Mouse (Mus musculus): Measurements from ENCODE around the gene Snx29. TPM values are rescaled to one million over a fixed set of nuclear protein-coding genes. Genes with fewer than 3 reads are reported as not detected.

Gene Snx29
- polyA plus RNA-seq, 1 experiment from 2014 or later: 14.3 TPM

DNA sequence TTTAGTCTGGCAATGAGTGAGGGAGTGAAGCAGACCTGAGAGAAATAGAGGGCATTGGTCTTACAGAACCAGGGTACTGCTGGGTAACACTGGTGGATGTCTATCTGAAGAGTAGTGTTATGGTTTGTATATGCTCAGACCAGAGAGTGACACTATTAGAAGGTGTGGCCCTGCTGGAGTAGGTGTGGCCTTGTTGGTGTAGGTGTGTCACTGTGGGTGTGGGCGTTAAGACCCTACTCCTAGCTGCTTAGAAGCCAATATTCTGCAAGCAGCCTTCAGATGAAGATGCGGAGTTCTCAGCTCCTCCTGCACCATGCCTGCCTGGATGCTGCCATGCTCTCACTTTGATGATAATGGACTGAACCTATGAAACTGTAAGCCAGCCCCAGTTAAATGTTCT is 303.9 kb downstream of the Snx29 start:
- H3K27me3 ChIP-seq (ENCODE audit: control insufficient read depth, insufficient read depth, low read length): no peaks in the 10 kb centered on the region
- no peak overlapping the region for H3K9ac ChIP-seq
- DNase-seq (ENCODE audit: low spot score) (no peak), ATAC-seq (ENCODE audit: low FRiP score) (no peak)
- no peak overlapping the region for H3K4me2 ChIP-seq (replicated peaks)
- 90% methylated on average over 2 of the region's 2 CpGs for WGBS
- H3K4me3 ChIP-seq (replicated peaks; ENCODE audit: low read length): no peak overlapping the region
- H3K27ac ChIP-seq: 0 out of 2 replicates have a peak overlapping the region, but pooled peaks have one; percentile 3
- H3K36me3 ChIP-seq (replicated peaks; ENCODE audit: control insufficient read depth, insufficient read depth): no peaks in the 10 kb centered on the region
- H3K4me1 ChIP-seq (replicated peaks; ENCODE audit: control insufficient read depth, insufficient read depth, low read length): no peaks in the 10 kb centered on the region
- H3K9me3 ChIP-seq (ENCODE audit: control insufficient read depth, low read length): no peaks in the 10 kb centered on the region

DNA sequence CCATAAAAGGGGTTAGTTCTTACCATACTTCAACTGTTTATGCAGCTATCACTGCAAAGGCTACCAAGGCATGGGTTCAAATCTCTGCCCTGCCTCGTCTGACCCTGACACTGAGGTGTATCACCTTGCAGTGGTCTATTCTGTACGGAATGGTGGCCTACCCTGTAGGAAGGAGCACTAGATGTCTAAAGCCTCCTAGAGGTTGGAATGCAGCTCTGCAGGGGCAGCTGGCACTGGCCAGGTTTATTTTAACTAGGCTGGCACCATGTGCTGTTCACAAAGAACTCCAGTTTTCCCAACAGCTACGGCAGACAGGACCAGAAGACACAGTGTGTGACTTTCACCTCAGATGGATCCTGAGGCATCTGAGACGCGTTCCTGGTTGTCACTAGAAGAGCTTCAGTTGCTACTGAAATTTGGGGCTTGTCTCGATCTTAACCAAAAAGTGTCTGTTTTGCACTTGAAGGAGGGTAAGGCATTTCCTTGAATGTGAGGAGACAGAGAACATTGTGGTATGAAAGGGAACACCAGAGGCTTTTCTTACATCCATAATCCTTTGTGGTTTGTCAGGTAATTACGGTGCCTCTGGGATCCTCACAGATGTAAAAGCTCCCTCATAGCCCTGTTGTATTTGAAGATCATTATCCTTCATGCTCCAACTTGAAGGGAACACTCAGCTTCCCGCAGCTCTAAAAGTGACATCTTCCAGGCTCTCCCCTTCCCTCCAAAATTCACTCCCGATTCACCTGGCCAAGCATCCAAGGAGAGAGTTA is 305.3 kb downstream of the Snx29 start:
- WGBS: 88% methylated on average over 9 of the region's 9 CpGs
- Histone ChIP-seq H3K4me3 (replicated peaks; ENCODE audit: low read length) (no peak overlapping the region), H3K4me2 (replicated peaks) (no peak overlapping the region)

DNA sequence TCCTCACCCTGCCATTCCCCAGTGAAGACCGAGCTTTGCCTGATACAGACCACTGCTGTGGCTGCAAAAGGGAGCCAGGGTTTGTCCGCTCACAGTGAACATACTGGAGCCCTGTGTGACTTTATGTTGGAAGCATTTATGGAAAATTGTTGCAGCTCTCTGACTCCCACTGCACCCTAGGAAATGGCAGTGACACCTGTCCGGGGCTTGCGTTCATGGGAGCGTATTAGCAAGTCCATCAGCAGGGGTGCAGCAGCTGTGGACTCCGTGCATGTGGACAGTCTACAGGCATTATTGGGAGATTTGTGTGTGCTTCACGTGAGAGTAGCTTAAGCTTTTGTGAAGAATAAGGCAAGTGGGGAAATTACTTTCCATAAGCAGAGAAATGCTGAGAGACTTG is 307.0 kb downstream of the Snx29 start:
- Histone ChIP-seq H3K4me3 (replicated peaks; ENCODE audit: low read length) (no peak overlapping the region), H3K4me1 (replicated peaks; ENCODE audit: control insufficient read depth, insufficient read depth, low read length) (no peaks in the 10 kb centered on the region), H3K27ac (no peak overlapping the region), H3K9ac (no peak overlapping the region), H3K4me2 (replicated peaks) (no peak overlapping the region), H3K9me3 (ENCODE audit: control insufficient read depth, low read length) (no peaks in the 10 kb centered on the region), H3K36me3 (replicated peaks; ENCODE audit: control insufficient read depth, insufficient read depth) (no peaks in the 10 kb centered on the region), H3K27me3 (ENCODE audit: control insufficient read depth, insufficient read depth, low read length) (no peaks in the 10 kb centered on the region)
- ATAC-seq (ENCODE audit: low FRiP score) (no peak), DNase-seq (ENCODE audit: low spot score) (no peak)
- WGBS: 87% methylated on average over 7 of the region's 7 CpGs

More for the DNA sequence above, 305.3 kb downstream of the Snx29 start:
- Histone ChIP-seq H3K27me3 (ENCODE audit: control insufficient read depth, insufficient read depth, low read length) (no peaks in the 10 kb centered on the region), H3K36me3 (replicated peaks; ENCODE audit: control insufficient read depth, insufficient read depth) (no peaks in the 10 kb centered on the region), H3K9me3 (ENCODE audit: control insufficient read depth, low read length) (no peaks in the 10 kb centered on the region), H3K4me1 (replicated peaks; ENCODE audit: control insufficient read depth, insufficient read depth, low read length) (no peaks in the 10 kb centered on the region), H3K27ac (no peak overlapping the region), H3K9ac (no peak overlapping the region)
- DNase-seq (ENCODE audit: low spot score) (no peak), ATAC-seq (ENCODE audit: low FRiP score) (no peak)

DNA sequence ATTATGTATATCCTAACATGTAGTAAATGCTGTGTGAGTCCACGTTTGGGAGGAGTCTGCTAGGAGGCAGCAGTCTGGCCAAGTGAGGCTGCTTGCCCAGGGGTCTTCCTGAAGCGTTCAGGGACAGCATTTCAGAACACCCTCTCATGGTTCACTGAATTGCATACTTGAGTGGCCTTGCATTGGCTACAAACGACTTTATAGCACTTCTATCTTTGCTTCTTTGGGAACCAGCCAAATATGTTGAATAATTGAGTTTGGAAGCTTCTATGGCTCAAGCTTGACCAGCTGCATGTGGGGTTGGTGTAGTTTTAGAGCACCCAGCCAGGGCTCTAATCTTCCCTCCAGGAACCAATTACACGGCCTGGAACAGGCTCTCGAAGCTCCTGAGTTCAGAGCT is 307.8 kb downstream of the Snx29 start:
- WGBS: 56% methylated on average over 5 of the region's 5 CpGs
- Histone ChIP-seq H3K4me1 (replicated peaks; ENCODE audit: control insufficient read depth, insufficient read depth, low read length) (no peaks in the 10 kb centered on the region), H3K4me2 (replicated peaks) (no peak overlapping the region), H3K9me3 (ENCODE audit: control insufficient read depth, low read length) (no peaks in the 10 kb centered on the region), H3K27ac (no peak overlapping the region), H3K36me3 (replicated peaks; ENCODE audit: control insufficient read depth, insufficient read depth) (no peaks in the 10 kb centered on the region), H3K27me3 (ENCODE audit: control insufficient read depth, insufficient read depth, low read length) (no peaks in the 10 kb centered on the region), H3K9ac (no peak overlapping the region), H3K4me3 (replicated peaks; ENCODE audit: low read length) (no peak overlapping the region)
- DNase-seq (ENCODE audit: low spot score) (no peak), ATAC-seq (ENCODE audit: low FRiP score) (no peak)

DNA sequence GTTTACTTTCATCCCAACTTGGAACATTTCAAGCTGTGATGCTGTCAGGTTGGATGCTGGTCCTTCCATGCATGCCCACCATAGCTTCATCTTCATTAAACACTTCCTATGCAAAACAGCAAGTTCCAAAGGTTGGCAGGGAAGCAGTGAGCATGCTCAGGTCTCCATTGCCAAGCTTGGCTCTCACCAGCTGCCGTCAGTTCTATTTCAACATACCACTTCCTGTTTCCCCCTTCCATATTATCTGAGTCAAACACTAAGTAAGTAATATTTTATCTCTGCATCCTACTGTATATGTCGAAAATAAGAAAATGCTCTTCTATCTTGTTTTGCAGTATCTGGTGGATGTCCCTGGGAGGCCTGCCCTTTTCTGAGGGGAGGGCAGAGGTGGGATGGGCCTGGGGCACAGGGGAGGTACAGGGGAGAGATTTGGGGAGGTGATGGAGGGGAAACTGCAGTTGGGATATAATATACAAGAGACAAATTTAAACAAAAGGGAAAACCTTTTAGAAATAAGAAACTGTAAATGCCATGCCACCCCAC is 309.6 kb downstream of the Snx29 start:
- WGBS: 91% methylated on average over 2 of the region's 2 CpGs
- DNase-seq (ENCODE audit: low spot score): no peak

DNA sequence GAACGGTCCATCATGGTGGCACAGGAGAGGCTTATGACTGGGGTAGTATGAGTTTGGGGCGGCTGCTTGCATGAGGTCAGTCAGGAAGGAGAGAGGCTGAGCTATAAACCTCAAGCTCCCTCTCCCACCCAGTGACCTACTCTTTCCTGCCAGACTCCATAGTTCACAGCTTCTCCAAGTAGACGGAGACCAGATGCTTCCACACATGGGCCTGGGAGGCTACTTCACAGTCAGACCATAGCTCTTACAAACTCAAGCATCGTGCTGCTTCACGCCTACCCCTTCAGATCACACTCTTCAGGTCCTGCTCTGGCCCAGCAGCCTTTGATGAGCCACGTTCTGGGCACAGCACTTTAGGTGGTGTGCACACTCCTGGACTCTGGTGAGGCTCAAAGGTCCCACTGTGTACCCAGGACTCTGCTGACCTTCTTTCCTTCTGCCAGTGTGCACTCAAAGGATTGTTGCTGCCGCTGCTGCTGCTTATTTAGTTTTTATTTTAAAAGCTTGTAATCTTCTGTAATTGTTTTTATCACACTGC is 313.6 kb downstream of the Snx29 start:
- H3K4me1 ChIP-seq (replicated peaks; ENCODE audit: control insufficient read depth, insufficient read depth, low read length): peaks cover 12% of the 10 kb centered on the region; the same call in 1 of the 2 replicates
- DNase-seq (ENCODE audit: low spot score) (no peak), ATAC-seq (ENCODE audit: low FRiP score) (no peak)
- no peak overlapping the region for H3K27ac ChIP-seq
- no peaks in the 10 kb centered on the region for H3K9me3 ChIP-seq (ENCODE audit: control insufficient read depth, low read length)
- no peak overlapping the region for H3K9ac ChIP-seq
- H3K36me3 ChIP-seq (replicated peaks; ENCODE audit: control insufficient read depth, insufficient read depth): no peaks in the 10 kb centered on the region
- no peaks in the 10 kb centered on the region for H3K27me3 ChIP-seq (ENCODE audit: control insufficient read depth, insufficient read depth, low read length)
- H3K4me2 ChIP-seq (replicated peaks): no peak overlapping the region
- no peak overlapping the region for H3K4me3 ChIP-seq (replicated peaks; ENCODE audit: low read length)
- WGBS: 79% methylated on average over 7 of the region's 7 CpGs

More for the DNA sequence above, 309.6 kb downstream of the Snx29 start:
- Histone ChIP-seq H3K27me3 (ENCODE audit: control insufficient read depth, insufficient read depth, low read length) (no peaks in the 10 kb centered on the region), H3K4me1 (replicated peaks; ENCODE audit: control insufficient read depth, insufficient read depth, low read length) (peaks cover 11% of the 10 kb centered on the region; the same call in 1 of the 2 replicates), H3K4me3 (replicated peaks; ENCODE audit: low read length) (no peak overlapping the region), H3K4me2 (replicated peaks) (no peak overlapping the region), H3K27ac (no peak overlapping the region), H3K36me3 (replicated peaks; ENCODE audit: control insufficient read depth, insufficient read depth) (no peaks in the 10 kb centered on the region), H3K9ac (no peak overlapping the region), H3K9me3 (ENCODE audit: control insufficient read depth, low read length) (no peaks in the 10 kb centered on the region)
- ATAC-seq (ENCODE audit: low FRiP score): no peak

DNA sequence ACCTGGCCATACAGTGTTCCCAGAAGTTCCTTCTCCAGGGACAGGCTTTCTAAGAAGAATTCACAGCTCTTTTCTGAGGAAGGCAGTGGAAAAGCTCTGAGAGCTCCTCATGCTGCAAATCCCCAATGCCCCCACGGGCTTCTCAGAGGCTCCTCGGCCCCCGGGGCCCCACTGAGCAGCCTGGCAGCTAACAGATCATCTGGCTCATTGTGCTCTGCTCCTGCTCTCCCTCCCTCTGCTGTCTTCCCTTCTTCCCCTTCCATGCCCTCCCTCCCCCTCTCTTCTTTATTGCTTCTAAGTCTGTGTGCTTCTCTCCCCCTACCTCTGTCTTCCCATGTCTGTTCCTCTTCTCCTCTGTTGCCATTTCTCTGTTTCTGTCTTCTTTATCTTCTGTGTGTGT is 314.2 kb downstream of the Snx29 start:
- Histone ChIP-seq H3K4me2 (replicated peaks) (no peak overlapping the region), H3K9me3 (ENCODE audit: control insufficient read depth, low read length) (no peaks in the 10 kb centered on the region), H3K36me3 (replicated peaks; ENCODE audit: control insufficient read depth, insufficient read depth) (no peaks in the 10 kb centered on the region), H3K27ac (peak overlapping the region; percentile 23; the same call in 1 of the 2 replicates), H3K27me3 (ENCODE audit: control insufficient read depth, insufficient read depth, low read length) (no peaks in the 10 kb centered on the region), H3K4me3 (replicated peaks; ENCODE audit: low read length) (no peak overlapping the region), H3K4me1 (replicated peaks; ENCODE audit: control insufficient read depth, insufficient read depth, low read length) (peaks cover 12% of the 10 kb centered on the region; the same call in 1 of the 2 replicates), H3K9ac (no peak overlapping the region)
- ATAC-seq (ENCODE audit: low FRiP score) (peak; percentile 64; the same call in 1 of the 2 replicates), DNase-seq (ENCODE audit: low spot score) (no peak)
- WGBS: 0% methylated on average over 3 of the region's 3 CpGs

DNA sequence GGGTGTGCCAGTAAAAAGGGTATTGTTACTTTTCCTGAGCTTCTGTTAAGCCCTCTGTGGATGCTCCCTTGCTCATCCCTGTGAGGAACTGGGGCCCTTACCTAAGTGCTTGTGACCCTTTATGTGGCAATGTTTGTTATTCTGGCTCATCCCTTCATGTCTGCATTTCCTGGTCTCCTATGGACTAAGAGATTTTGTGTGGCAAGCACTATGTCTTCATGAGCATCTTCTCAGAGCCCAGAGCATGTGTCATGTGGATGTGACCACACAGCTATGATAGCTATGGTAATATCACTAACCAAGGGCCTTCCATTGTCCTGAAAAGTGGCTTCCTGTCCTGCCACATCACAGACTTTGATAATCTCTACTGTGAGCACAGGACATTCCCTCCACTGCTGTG is 315.1 kb downstream of the Snx29 start:
- H3K36me3 ChIP-seq (replicated peaks; ENCODE audit: control insufficient read depth, insufficient read depth): no peaks in the 10 kb centered on the region
- H3K9ac ChIP-seq: no peak overlapping the region
- DNase-seq (ENCODE audit: low spot score): no peak
- H3K4me2 ChIP-seq (replicated peaks): no peak overlapping the region
- no peaks in the 10 kb centered on the region for H3K9me3 ChIP-seq (ENCODE audit: control insufficient read depth, low read length)
- no peaks in the 10 kb centered on the region for H3K27me3 ChIP-seq (ENCODE audit: control insufficient read depth, insufficient read depth, low read length)
- ATAC-seq (ENCODE audit: low FRiP score): no peak
- no peak overlapping the region for H3K4me3 ChIP-seq (replicated peaks; ENCODE audit: low read length)
- H3K4me1 ChIP-seq (replicated peaks; ENCODE audit: control insufficient read depth, insufficient read depth, low read length): peaks cover 12% of the 10 kb centered on the region; the same call in 1 of the 2 replicates
- no peak overlapping the region for H3K27ac ChIP-seq

DNA sequence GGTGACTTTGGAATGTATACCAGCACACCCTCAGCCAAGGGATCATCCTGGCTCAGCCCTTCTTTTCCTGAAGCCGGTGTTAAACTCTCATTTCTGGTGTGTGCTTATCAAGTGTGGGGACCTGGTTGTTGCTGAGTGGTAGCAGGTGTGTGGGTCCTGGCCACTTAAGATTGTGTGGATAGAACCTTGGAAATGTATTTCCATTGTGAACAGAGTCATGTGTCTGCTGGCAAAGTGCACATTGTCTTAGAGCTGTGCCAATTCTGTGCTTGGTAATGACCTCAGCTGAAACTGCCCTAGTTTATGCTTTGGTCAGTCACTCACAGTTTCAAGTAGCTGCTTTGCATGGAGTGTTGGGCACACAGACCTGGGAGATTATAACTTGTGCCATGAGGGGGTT is 316.0 kb downstream of the Snx29 start:
- Histone ChIP-seq H3K9ac (no peak overlapping the region), H3K36me3 (replicated peaks; ENCODE audit: control insufficient read depth, insufficient read depth) (no peaks in the 10 kb centered on the region), H3K4me2 (replicated peaks) (no peak overlapping the region), H3K27ac (no peak overlapping the region), H3K27me3 (ENCODE audit: control insufficient read depth, insufficient read depth, low read length) (no peaks in the 10 kb centered on the region), H3K4me3 (replicated peaks; ENCODE audit: low read length) (no peak overlapping the region), H3K4me1 (replicated peaks; ENCODE audit: control insufficient read depth, insufficient read depth, low read length) (peaks cover 18% of the 10 kb centered on the region), H3K9me3 (ENCODE audit: control insufficient read depth, low read length) (no peaks in the 10 kb centered on the region)
- no peak for ATAC-seq (ENCODE audit: low FRiP score)
- 92% methylated on average over 1 of the region's 1 CpGs for WGBS
- DNase-seq (ENCODE audit: low spot score): no peak
